Mouse (Mus musculus) right cerebral cortex, postnatal 25 days (tissue): ENCODE data around the gene Ssh2.

Source experiments
- DNase-seq: peaks from one replicate; pipeline ENCODE4 v3.0.0; 2022

Ssh2 gene

GRCm38 (mm10) chr11:77215951-77216760, at the start of gene Ssh2:
TSS of gene Ssh2 (plus strand) at chr11:77216287.
- DNase-seq: peak; percentile 87

GRCm38 (mm10) chr11:77173731-77174130, 42.4 kb upstream of the Ssh2 start:
- no peak for DNase-seq

- DNase-seq: no peak
Observed at GRCm38 (mm10) chr11:77174531-77174930, 41.6 kb upstream of the Ssh2 start.

- no peak for DNase-seq
Observed at GRCm38 (mm10) chr11:77179771-77180170, 36.3 kb upstream of the Ssh2 start.

GRCm38 (mm10) chr11:77180886-77181285, 35.2 kb upstream of the Ssh2 start:
- peak; percentile 48 for DNase-seq

- DNase-seq: no peak
Observed at GRCm38 (mm10) chr11:77181528-77181927, 34.6 kb upstream of the Ssh2 start.

- no peak for DNase-seq
Observed at GRCm38 (mm10) chr11:77182041-77182440, 34.0 kb upstream of the Ssh2 start.

- DNase-seq: no peak
Observed at GRCm38 (mm10) chr11:77182616-77183015, 33.5 kb upstream of the Ssh2 start.

- no peak for DNase-seq
Observed at GRCm38 (mm10) chr11:77184926-77185325, 31.2 kb upstream of the Ssh2 start.

GRCm38 (mm10) chr11:77188868-77189267, 27.2 kb upstream of the Ssh2 start, which contains the start of gene Efcab5:
TSS of gene Efcab5 (minus strand) at chr11:77188968.
- no peak for DNase-seq

GRCm38 (mm10) chr11:77193410-77193809, 22.7 kb upstream of the Ssh2 start:
- DNase-seq: no peak

GRCm38 (mm10) chr11:77193941-77194553, 22.0 kb upstream of the Ssh2 start:
- DNase-seq: no peak

GRCm38 (mm10) chr11:77194762-77195161, 21.3 kb upstream of the Ssh2 start:
- no peak for DNase-seq

GRCm38 (mm10) chr11:77195360-77196109, 20.6 kb upstream of the Ssh2 start:
- DNase-seq: no peak

- DNase-seq: no peak
Observed at GRCm38 (mm10) chr11:77196181-77197143, 19.6 kb upstream of the Ssh2 start.

- DNase-seq: no peak
Observed at GRCm38 (mm10) chr11:77199636-77200035, 16.5 kb upstream of the Ssh2 start.

- DNase-seq: no peak
Observed at GRCm38 (mm10) chr11:77200703-77201102, 15.4 kb upstream of the Ssh2 start.

- no peak for DNase-seq
Observed at GRCm38 (mm10) chr11:77214142-77214692, 1.9 kb upstream of the Ssh2 start.

- DNase-seq: peak; percentile 20
Observed at GRCm38 (mm10) chr11:77214755-77215154, 1.3 kb upstream of the Ssh2 start.

GRCm38 (mm10) chr11:77215483-77215882, 604 bp upstream of the Ssh2 start:
- DNase-seq: no peak

GRCm38 (mm10) chr11:77216761-77217130, 659 bp downstream of the Ssh2 start:
- DNase-seq: peak; percentile 57

- DNase-seq: no peak
Observed at GRCm38 (mm10) chr11:77230765-77231164, 14.7 kb downstream of the Ssh2 start.
